Mouse (Mus musculus) C2C12 (cell line): Measurements from ENCODE around the gene Gm13691.

Experiments used
- CTCF ChIP-seq: IDR thresholded peaks from one replicate; pipeline ENCODE4 v1.5.1; 2011; ENCODE audit not compliant: control insufficient read depth, insufficient read depth, insufficient read length
- FOSL1 ChIP-seq: IDR thresholded peaks from one replicate; pipeline ENCODE4 v1.8.0; 2011; ENCODE audit warnings: mild to moderate bottlenecking, low read length; ENCODE audit not compliant: poor library complexity, insufficient read depth, severe bottlenecking
- MAX ChIP-seq: IDR thresholded peaks from one replicate; pipeline ENCODE4 v1.6.1; 2011; ENCODE audit warnings: mild to moderate bottlenecking, control low read depth
- MYOD1 ChIP-seq: IDR thresholded peaks from one replicate; pipeline ENCODE4 v1.6.1; 2011; ENCODE audit warnings: low read depth; ENCODE audit not compliant: control insufficient read depth, insufficient read length
- USF1 ChIP-seq: IDR thresholded peaks from one replicate; pipeline ENCODE4 v1.6.1; 2011; ENCODE audit warnings: low read depth, mild to moderate bottlenecking, control low read depth, moderate library complexity

DNA sequence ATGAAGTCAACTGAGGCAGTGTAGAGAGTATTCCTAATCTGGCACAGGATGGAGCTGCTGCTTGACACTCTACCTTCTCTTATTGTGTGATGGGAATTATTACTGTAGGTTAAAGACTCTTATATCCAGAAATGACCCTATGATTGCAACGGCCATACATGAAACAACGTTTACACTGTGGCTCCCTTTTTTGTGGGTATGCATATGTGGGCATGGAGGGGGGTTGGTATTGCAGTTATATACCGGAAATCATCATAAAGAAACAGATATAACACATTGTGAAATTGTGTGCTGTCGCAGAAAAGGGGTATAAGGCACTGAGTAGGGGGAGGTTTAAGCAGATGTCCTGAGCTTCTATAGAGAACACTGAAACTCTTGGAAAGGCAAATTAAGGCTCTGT, 45.6 kb downstream of the Gm13691 start:
- TF ChIP-seq CTCF (no peak), MAX (no peak), USF1 (no peak), FOSL1 (no peak), MYOD1 (no peak)
